Mouse (Mus musculus) CD8-positive naive resting alpha-beta T cell, adult 57 days (primary cell): ENCODE data around the gene Fmnl3. TPM values are rescaled to one million over a fixed set of nuclear protein-coding genes. Genes with fewer than 3 reads are reported as not detected.

Experiments
- total RNA-seq: library from RNA; stranded (reverse); gene quantifications from one replicate; pipeline ENCODE4 v1.2.4, GENCODE M21; 2023

Fmnl3 gene
- total RNA-seq, result 39.3 TPM

GRCm38 (mm10) chr15:99370259-99370691 is at the start of gene Fmnl3:
Gene Fmnl3 (minus strand): TSS chr15:99370482.

GRCm38 (mm10) chr15:99392486-99393385 is 22.5 kb upstream of the Fmnl3 start, which contains the start of gene Tmbim6:
Gene Tmbim6 (plus strand): TSS chr15:99392882.

GRCm38 (mm10) chr15:99295484-99295981 is 74.7 kb downstream of the Fmnl3 start, which contains the start of gene Fam186b:
Gene Fam186b (minus strand): TSS chr15:99295888.

GRCm38 (mm10) chr15:99294813-99295374 is 75.4 kb downstream of the Fmnl3 start, which contains the start of gene Prpf40b:
Gene Prpf40b (plus strand): TSS chr15:99295087.

Other genes starting within 250 kb of the Fmnl3 start
- gene Spats2, start 244.6 kb downstream of the Fmnl3 start, total RNA-seq, result not detected
- gene Kcnh3, start 145.6 kb downstream of the Fmnl3 start, total RNA-seq, result 4.8 TPM
- gene Mcrs1, start 118.5 kb downstream of the Fmnl3 start, total RNA-seq, result 111 TPM
- gene Prpf40b, start 75.4 kb downstream of the Fmnl3 start, total RNA-seq, result 15.1 TPM
- not detected for gene Fam186b, start 74.6 kb downstream of the Fmnl3 start, total RNA-seq
- 359 TPM for gene Tmbim6, start 22.4 kb upstream of the Fmnl3 start, total RNA-seq
- gene Nckap5l, start 87.3 kb upstream of the Fmnl3 start, total RNA-seq, result 46.4 TPM
- gene Bcdin3d, start 104.2 kb upstream of the Fmnl3 start, total RNA-seq, result 6.3 TPM
- not detected for gene Faim2, start 157.7 kb upstream of the Fmnl3 start, total RNA-seq
- not detected for gene Aqp2, start 208.6 kb upstream of the Fmnl3 start, total RNA-seq
- not detected for gene Aqp5, start 220.3 kb upstream of the Fmnl3 start, total RNA-seq
- not detected for gene Aqp6, start 230.9 kb upstream of the Fmnl3 start, total RNA-seq